Mouse (Mus musculus) hindbrain, embryonic 16.5 days (tissue): ENCODE results near the gene Cd302. TPM values are rescaled to one million over a fixed set of nuclear protein-coding genes. Genes with fewer than 3 reads are reported as not detected.

ENCODE experiments used
- ATAC-seq: fragments of 200-750 bp; cut with Nextera tagmentation; 2 replicates; pipeline ENCODE4 v1.8.0; 2017; ENCODE audit warnings: moderate TSS enrichment, moderate library complexity
- H3K27ac ChIP-seq: fragments of 300-500 bp; sonication (generic); 2 replicates; pipeline ENCODE4 v1.5.1; 2014; ENCODE audit warnings: low read depth, mild to moderate bottlenecking, control low read depth, low read length, moderate library complexity
- H3K27me3 ChIP-seq: fragments of 300-500 bp; sonication (generic); replicated peaks from 2 replicates; pipeline ENCODE4 v1.6.1; 2014; ENCODE audit warnings: low read length; ENCODE audit not compliant: control insufficient read depth, insufficient read depth
- H3K36me3 ChIP-seq: fragments of 300-500 bp; sonication (generic); 2 replicates; pipeline ENCODE4 v1.6.1; 2014; ENCODE audit warnings: mild to moderate bottlenecking, low read length, moderate library complexity, mixed read lengths; ENCODE audit not compliant: control insufficient read depth, insufficient read depth
- H3K4me1 ChIP-seq: fragments of 300-500 bp; sonication (generic); 2 replicates; pipeline ENCODE4 v1.6.1; 2014; ENCODE audit warnings: low read depth, low read length; ENCODE audit not compliant: control insufficient read depth, insufficient read depth
- H3K4me2 ChIP-seq: fragments of 300-500 bp; sonication (generic); 2 replicates; pipeline ENCODE4 v1.6.1; 2014; ENCODE audit warnings: mild to moderate bottlenecking, low read length, control low read depth, moderate library complexity
- H3K4me3 ChIP-seq: fragments of 300-500 bp; sonication (generic); 2 replicates; pipeline ENCODE4 v1.5.1; 2014; ENCODE audit warnings: mild to moderate bottlenecking, low read length, control low read depth, moderate library complexity
- H3K9ac ChIP-seq: fragments of 300-500 bp; sonication (generic); 2 replicates; pipeline ENCODE4 v1.6.1; 2014; ENCODE audit warnings: low read depth, mild to moderate bottlenecking, control low read depth, low read length, moderate library complexity
- H3K9me3 ChIP-seq: fragments of 300-500 bp; sonication (generic); 2 replicates; pipeline ENCODE4 v1.6.1; 2014; ENCODE audit warnings: mild to moderate bottlenecking, low read length, moderate library complexity; ENCODE audit not compliant: control insufficient read depth
- WGBS: fragments of 180-500 bp; shearing (Covaris S2); extraction: QIAGEN DNeasy Blood & Tissue Kit; methylation state at CpG from one replicate; pipeline ENCODE4 v1.1.7; 2014; 5-methylcytosine and 5-hydroxymethylcytosine counted together
- polyA plus RNA-seq: library from polyadenylated mRNA; unstranded; fragments of >200 nt; fragmentation: Nextera tagmentation; extraction: Ambion mirVana; gene quantifications from 2 replicates; pipeline ENCODE4 v1.2.1, GENCODE M21; 2015

The Cd302 gene
- polyA plus RNA-seq, 1 experiment from 2014 or later = 18.8 TPM

- H3K4me3 ChIP-seq = no peak overlapping the region
- no peaks in the 10 kb centered on the region for H3K36me3 ChIP-seq
- 62% methylated on average over 1 of the region's 1 CpGs for WGBS
- no peak overlapping the region for H3K4me2 ChIP-seq
- no peaks in the 10 kb centered on the region for H3K9me3 ChIP-seq
- no peaks in the 10 kb centered on the region for H3K27me3 ChIP-seq
- no peak overlapping the region for H3K9ac ChIP-seq
- H3K4me1 ChIP-seq = no peaks in the 10 kb centered on the region
- H3K27ac ChIP-seq = no peak overlapping the region
- ATAC-seq = no peak
Measured at GRCm38 (mm10) chr2:60267567-60267966, 16.7 kb downstream of the Cd302 start.

- Histone ChIP-seq H3K36me3 (no peaks in the 10 kb centered on the region), H3K4me2 (no peak overlapping the region), H3K4me3 (no peak overlapping the region), H3K9ac (no peak overlapping the region), H3K4me1 (no peaks in the 10 kb centered on the region), H3K27me3 (no peaks in the 10 kb centered on the region), H3K9me3 (no peaks in the 10 kb centered on the region), H3K27ac (no peak overlapping the region)
- ATAC-seq = no peak
- 82% methylated on average over 5 of the region's 5 CpGs for WGBS
Measured at GRCm38 (mm10) chr2:60260621-60261350, 23.5 kb downstream of the Cd302 start.

- Histone ChIP-seq H3K9me3 (no peaks in the 10 kb centered on the region), H3K36me3 (peaks cover 3% of the 10 kb centered on the region; the same call in 1 of the 2 replicates), H3K9ac (no peak overlapping the region), H3K4me2 (no peak overlapping the region), H3K27me3 (no peaks in the 10 kb centered on the region), H3K27ac (no peak overlapping the region), H3K4me3 (no peak overlapping the region), H3K4me1 (no peaks in the 10 kb centered on the region)
- 97% methylated on average over 5 of the region's 5 CpGs for WGBS
- no peak for ATAC-seq
Measured at GRCm38 (mm10) chr2:60259186-60259585, 25.1 kb downstream of the Cd302 start.

- no peak for ATAC-seq
- no peak overlapping the region for H3K4me2 ChIP-seq
- H3K36me3 ChIP-seq = peaks cover 3% of the 10 kb centered on the region; the same call in 1 of the 2 replicates
- 82% methylated on average over 2 of the region's 2 CpGs for WGBS
- no peaks in the 10 kb centered on the region for H3K4me1 ChIP-seq
- H3K27me3 ChIP-seq = no peaks in the 10 kb centered on the region
- no peaks in the 10 kb centered on the region for H3K9me3 ChIP-seq
- H3K9ac ChIP-seq = no peak overlapping the region
- H3K27ac ChIP-seq = no peak overlapping the region
- H3K4me3 ChIP-seq = no peak overlapping the region
Measured at GRCm38 (mm10) chr2:60256751-60257150, 27.5 kb downstream of the Cd302 start.

- H3K4me1 ChIP-seq = no peaks in the 10 kb centered on the region
- H3K36me3 ChIP-seq = peaks cover 8% of the 10 kb centered on the region; the same call in 1 of the 2 replicates
- no peak for ATAC-seq
- H3K27me3 ChIP-seq = no peaks in the 10 kb centered on the region
- H3K27ac ChIP-seq = no peak overlapping the region
- no peaks in the 10 kb centered on the region for H3K9me3 ChIP-seq
- no peak overlapping the region for H3K9ac ChIP-seq
- no peak overlapping the region for H3K4me3 ChIP-seq
- H3K4me2 ChIP-seq = no peak overlapping the region
Measured at GRCm38 (mm10) chr2:60253506-60253905, 30.8 kb downstream of the Cd302 start.

- Histone ChIP-seq H3K4me3 (no peak overlapping the region), H3K9ac (no peak overlapping the region), H3K4me2 (no peak overlapping the region), H3K9me3 (no peaks in the 10 kb centered on the region), H3K27me3 (no peaks in the 10 kb centered on the region), H3K27ac (no peak overlapping the region), H3K36me3 (peaks cover 8% of the 10 kb centered on the region; the same call in 1 of the 2 replicates), H3K4me1 (no peaks in the 10 kb centered on the region)
- WGBS = 80% methylated on average over 4 of the region's 4 CpGs
- ATAC-seq = 0 out of 2 replicates have a peak, but pooled peaks have one; percentile 17
Measured at GRCm38 (mm10) chr2:60252782-60253181, 31.5 kb downstream of the Cd302 start.

- Histone ChIP-seq H3K9me3 (no peaks in the 10 kb centered on the region), H3K4me1 (no peaks in the 10 kb centered on the region), H3K27me3 (no peaks in the 10 kb centered on the region), H3K36me3 (peaks cover 31% of the 10 kb centered on the region), H3K27ac (no peak overlapping the region), H3K4me3 (no peak overlapping the region), H3K9ac (no peak overlapping the region), H3K4me2 (no peak overlapping the region)
- 77% methylated on average over 7 of the region's 7 CpGs for WGBS
- no peak for ATAC-seq
Measured at GRCm38 (mm10) chr2:60234506-60234905, 49.8 kb downstream of the Cd302 start.

- WGBS = 77% methylated on average over 2 of the region's 2 CpGs
- ATAC-seq = no peak
- Histone ChIP-seq H3K27ac (no peak overlapping the region), H3K4me2 (no peak overlapping the region), H3K9me3 (no peaks in the 10 kb centered on the region), H3K27me3 (no peaks in the 10 kb centered on the region), H3K9ac (no peak overlapping the region), H3K4me3 (no peak overlapping the region), H3K36me3 (peaks cover 22% of the 10 kb centered on the region), H3K4me1 (no peaks in the 10 kb centered on the region)
Measured at GRCm38 (mm10) chr2:60233147-60233546, 51.1 kb downstream of the Cd302 start.

GRCm38 (mm10) chr2:60230361-60230760 is 53.9 kb downstream of the Cd302 start:
- ATAC-seq = no peak
- no peaks in the 10 kb centered on the region for H3K27me3 ChIP-seq
- H3K36me3 ChIP-seq = peaks cover 13% of the 10 kb centered on the region
- 87% methylated on average over 2 of the region's 2 CpGs for WGBS
- H3K27ac ChIP-seq = no peak overlapping the region
- no peaks in the 10 kb centered on the region for H3K4me1 ChIP-seq
- no peaks in the 10 kb centered on the region for H3K9me3 ChIP-seq
- H3K9ac ChIP-seq = no peak overlapping the region
- no peak overlapping the region for H3K4me2 ChIP-seq
- H3K4me3 ChIP-seq = no peak overlapping the region
